Mouse (Mus musculus) cerebellum, adult 2 months (tissue): ENCODE data around the gene Cldn10.

Experiments used
- CTCF ChIP-seq: fragments of 200-500 bp; IDR thresholded peaks from 2 replicates; pipeline ENCODE4 v1.5.1; 2011; ENCODE audit warnings: low read depth, mild to moderate bottlenecking, control low read depth, low read length, moderate library complexity, borderline replicate concordance; ENCODE audit not compliant: insufficient read depth
- POLR2A ChIP-seq: fragments of 200-500 bp; IDR thresholded peaks from 2 replicates; pipeline ENCODE4 v1.6.1; 2011; ENCODE audit warnings: low read length, control low read depth, borderline replicate concordance; ENCODE audit not compliant: insufficient read depth

DNA sequence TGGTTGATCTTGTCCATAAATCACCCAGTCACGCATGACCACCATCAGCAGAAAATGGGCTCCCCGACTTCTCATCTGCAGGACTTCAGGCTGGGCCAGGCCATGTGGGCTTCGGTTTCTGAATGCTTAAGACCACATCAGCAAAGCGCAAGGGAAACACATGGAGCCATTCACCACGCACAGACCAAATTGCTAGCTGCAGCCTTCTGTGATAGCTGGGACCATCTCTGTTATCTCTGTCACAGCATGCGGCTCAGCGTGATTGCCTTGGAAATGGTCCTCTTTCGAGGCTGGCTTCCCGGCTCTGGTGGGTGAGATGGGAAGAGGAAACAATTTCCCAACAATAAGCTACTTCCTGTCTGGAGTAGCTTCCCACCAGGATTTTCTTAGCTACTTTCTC is 12.2 kb downstream of the Cldn10 start:
- no peak for TF ChIP-seq POLR2A
- no peak for TF ChIP-seq CTCF
